Mouse (Mus musculus) gastrocnemius, adult 2 months (tissue): Measurements from ENCODE around the gene Gtf3a. TPM values are rescaled to one million over a fixed set of nuclear protein-coding genes. Genes with fewer than 3 reads are reported as not detected.
"Not testable (repeated sequence)": the region's sequence is repeated elsewhere in the genome, so short reads cannot be mapped to it uniquely, and the experiment has no call there.

Experiments used
- DNase-seq: peaks from one replicate; pipeline ENCODE4 v3.0.0; 2022
- H3K27ac ChIP-seq: fragments of 200-600 bp; 2 replicates; pipeline ENCODE4 v1.8.1; 2022; ENCODE audit warnings: mild to moderate bottlenecking
- H3K4me3 ChIP-seq: fragments of 200-600 bp; 2 replicates; pipeline ENCODE4 v1.8.1; 2022; ENCODE audit warnings: mild to moderate bottlenecking, moderate library complexity
- CTCF ChIP-seq: fragments of 200-600 bp; IDR thresholded peaks from 2 replicates; pipeline ENCODE4 v1.8.1; 2022; ENCODE audit warnings: antibody characterized with exemption, mild to moderate bottlenecking, moderate library complexity
- intact Hi-C: fragments of 180-260 bp; cut with DNase I; formaldehyde crosslinking; loops from one replicate; pipeline ENCODE4 v1.15.1; 2025
- long read RNA-seq, 2 experiments: library from polyadenylated mRNA; stranded (forward); transcript quantifications; one replicate each; pipeline ENCODE4 v2.0.0; 2021
- total RNA-seq, 2 experiments: library from RNA; stranded (reverse); gene quantifications; 2 replicates each; pipeline ENCODE4 v1.2.3; 2021

Gtf3a gene
- 10 to 100 TPM; 25.7 to 31.9 TPM for total RNA-seq
- long read RNA-seq, experiment 1, transcript Gtf3a-204 (9 exons, 1,298 nt), result major isoform, 34 of 38 reads
- long read RNA-seq, experiment 1, partial matches to known transcripts, result 0 of 38 reads
- long read RNA-seq, experiment 1, other reads (novel, unspliced or antisense), result 3 of 38 reads
- long read RNA-seq, experiment 2, transcript Gtf3a-204 (9 exons, 1,298 nt), result major isoform, 33 of 41 reads
- long read RNA-seq, experiment 2, partial matches to known transcripts, result 1 of 41 reads
- long read RNA-seq, experiment 2, other reads (novel, unspliced or antisense), result 4 of 41 reads

DNA sequence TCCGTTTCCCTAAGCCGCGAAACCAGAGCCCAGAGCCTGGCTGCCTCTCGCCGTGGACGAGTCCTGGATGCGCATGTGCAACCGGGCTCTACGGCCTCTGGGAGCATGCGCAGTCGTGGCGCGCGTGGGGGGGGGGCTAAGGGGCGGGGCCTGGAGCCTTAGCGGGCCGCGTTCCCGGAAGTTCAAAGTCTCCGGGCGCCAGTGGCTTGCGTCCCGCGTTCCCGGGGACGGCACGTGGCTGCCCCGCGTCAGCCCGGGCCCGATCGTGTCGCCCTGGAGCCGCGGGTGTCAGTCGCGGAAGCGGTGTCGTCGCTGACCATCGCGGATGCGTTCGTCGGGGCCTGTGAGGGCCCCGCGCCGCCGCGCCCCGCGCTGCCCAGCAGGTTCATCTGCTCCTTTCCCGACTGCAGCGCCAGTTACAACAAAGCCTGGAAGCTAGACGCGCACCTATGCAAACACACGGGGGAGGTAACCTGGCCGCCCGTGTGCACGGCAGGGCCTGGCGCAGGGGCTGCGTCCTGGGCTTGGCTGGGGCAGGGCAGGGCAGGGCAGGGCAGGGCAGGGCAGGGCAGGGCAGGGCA is at the start of gene Gtf3a:
Gene Gtf3a (plus strand): TSS at position 150 of the 581 bp plus-strand sequence.
- TF ChIP-seq CTCF, result no peak
- intact Hi-C loops, result loop anchor here (2.0 to 5.0 kb wide), 2 partner anchors 14 to 479 kb away; partner anchors contain the start of gene Mtif3
- peak; percentile 90 for DNase-seq
- Histone ChIP-seq H3K27ac (peak within 1 kb of the TSS; percentile 94), H3K4me3 (peak within 1 kb of the TSS; percentile 91)

- no peak overlapping the region for H3K4me3 ChIP-seq
- TF ChIP-seq CTCF, result no peak
- no peak overlapping the region for H3K27ac ChIP-seq
- no peak for DNase-seq
- intact Hi-C loops, result no loop called here
Measured at GRCm38 (mm10) chr5:146900331-146900730, 48.1 kb upstream of the Gtf3a start.

DNA sequence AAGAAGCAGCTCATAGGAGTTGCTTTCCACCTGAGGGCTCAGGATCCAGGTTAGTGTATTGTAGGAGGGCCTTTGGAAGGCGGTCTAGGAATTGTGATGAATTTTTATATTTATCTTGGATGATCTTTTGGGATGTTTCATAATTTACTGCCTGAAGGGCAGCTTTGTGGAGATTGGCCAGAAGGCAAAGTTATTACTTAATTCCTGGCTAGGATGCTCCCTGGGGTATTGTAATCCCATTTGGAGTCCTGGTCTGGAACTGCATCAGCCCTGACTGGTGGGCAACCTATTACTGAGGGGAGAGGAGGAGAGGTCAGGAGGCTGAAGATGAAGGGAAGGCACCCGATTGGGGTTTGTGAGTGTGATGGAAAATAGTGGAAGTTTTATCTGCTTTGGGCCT is 47.0 kb upstream of the Gtf3a start:
- Histone ChIP-seq H3K27ac (no peak overlapping the region), H3K4me3 (no peak overlapping the region)
- no peak for TF ChIP-seq CTCF
- DNase-seq, result no peak
- intact Hi-C loops, result no loop called here

DNA sequence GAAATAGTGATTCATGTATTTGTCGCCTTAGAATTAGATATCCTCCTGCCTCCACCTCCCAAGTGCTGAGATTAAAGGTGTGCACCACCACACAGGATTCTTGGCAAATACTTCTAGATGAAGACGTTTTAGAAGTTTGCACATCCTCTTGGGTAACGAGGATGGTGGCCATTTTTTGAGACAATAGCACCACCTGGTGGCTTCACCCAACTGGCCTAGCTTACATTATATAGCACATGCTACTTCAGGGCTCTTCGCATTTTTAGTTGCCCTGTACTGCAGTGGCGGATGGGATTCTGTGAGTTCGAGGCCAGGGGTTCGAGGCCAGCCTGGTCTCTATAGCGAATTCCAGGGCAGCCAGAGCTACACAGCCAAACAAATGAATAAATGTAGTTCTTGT is 44.1 kb upstream of the Gtf3a start:
- intact Hi-C loops, result loop anchor here (1.0 kb wide), 2 partner anchors 198 to 229 kb away; no protein-coding TSS in a partner anchor
- no peak overlapping the region for H3K4me3 ChIP-seq
- no peak overlapping the region for H3K27ac ChIP-seq
- DNase-seq, result peak; percentile 77
- TF ChIP-seq CTCF, result peak; percentile 80

GRCm38 (mm10) chr5:146905486-146906172 is 42.8 kb upstream of the Gtf3a start:
- no peak overlapping the region for H3K27ac ChIP-seq
- H3K4me3 ChIP-seq, result no peak overlapping the region
- peak; percentile 75 for DNase-seq
- intact Hi-C loops, result loop anchor here (2.0 kb wide), 1 partner anchor 417 kb away; the partner anchor contains the start of gene Urad
- peak; percentile 78 for TF ChIP-seq CTCF

DNA sequence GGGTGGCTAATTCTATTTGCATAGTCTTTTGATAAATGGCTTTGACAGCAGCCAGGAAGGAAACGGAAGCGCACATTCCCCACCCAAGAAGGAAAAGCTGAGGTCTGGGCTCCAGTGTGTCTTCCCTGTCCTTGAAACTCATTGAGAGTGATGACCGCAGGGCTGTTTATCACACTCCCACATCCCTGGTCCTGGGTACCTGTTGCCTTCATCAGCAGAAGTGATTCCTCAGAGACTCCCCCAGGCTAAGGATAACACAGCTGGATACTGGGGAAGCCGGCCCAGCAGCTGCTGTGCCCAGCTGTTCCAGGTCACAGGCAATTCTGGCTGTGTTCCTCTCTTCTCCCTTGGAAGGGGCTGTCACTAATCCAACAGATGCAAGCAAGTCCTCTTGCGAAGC is 40.9 kb upstream of the Gtf3a start:
- DNase-seq, result peak; percentile 27
- Histone ChIP-seq H3K4me3 (no peak overlapping the region), H3K27ac (no peak overlapping the region)
- no peak for TF ChIP-seq CTCF
- intact Hi-C loops, result loop anchor here (2.0 kb wide), 1 partner anchor 415 kb away; the partner anchor contains the start of gene Urad

DNA sequence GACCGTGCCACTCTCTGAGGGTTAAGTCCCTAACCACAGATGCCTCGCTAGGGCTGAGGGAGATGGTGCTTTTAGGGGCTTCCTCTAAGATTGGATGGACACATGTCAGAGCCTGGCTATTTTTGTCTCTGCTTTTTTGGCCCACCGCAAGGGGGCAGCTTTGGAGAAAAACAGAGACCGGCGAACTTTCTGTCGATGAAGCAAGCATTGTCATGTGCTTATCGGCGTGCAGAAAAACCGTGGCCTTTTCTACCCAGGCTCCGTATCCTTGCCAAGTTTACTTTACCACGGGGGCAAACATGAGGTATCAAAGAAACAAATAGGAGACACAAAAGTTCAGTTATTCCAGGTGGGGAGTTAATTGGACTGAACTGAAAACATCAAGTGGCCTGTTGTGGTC is 39.8 kb upstream of the Gtf3a start:
- intact Hi-C loops, result no loop called here
- no peak for DNase-seq
- no peak overlapping the region for H3K4me3 ChIP-seq
- H3K27ac ChIP-seq, result no peak overlapping the region
- TF ChIP-seq CTCF, result peak; percentile 28

DNA sequence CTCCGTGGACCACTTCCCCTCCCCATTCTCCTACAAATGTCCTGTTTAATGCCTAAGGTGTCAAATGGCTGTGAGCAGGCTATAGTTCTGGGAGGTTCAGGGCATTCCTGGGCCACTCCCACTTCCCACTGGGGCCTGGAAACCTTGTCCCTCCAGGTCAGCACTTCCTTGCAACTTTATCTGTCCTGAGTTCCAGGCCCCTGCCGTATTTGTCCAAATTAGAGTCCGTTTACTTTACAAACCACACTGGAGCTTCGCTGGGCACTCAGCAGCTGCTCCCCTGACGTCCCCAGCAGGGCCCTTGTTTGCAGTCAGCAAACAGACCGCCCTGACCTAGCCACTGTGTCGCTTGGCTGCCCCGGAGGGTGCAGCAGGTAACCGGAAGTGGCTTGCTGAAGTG is 36.3 kb upstream of the Gtf3a start:
- no peak overlapping the region for H3K4me3 ChIP-seq
- DNase-seq, result no peak
- no peak for TF ChIP-seq CTCF
- intact Hi-C loops, result no loop called here
- H3K27ac ChIP-seq, result no peak overlapping the region

DNA sequence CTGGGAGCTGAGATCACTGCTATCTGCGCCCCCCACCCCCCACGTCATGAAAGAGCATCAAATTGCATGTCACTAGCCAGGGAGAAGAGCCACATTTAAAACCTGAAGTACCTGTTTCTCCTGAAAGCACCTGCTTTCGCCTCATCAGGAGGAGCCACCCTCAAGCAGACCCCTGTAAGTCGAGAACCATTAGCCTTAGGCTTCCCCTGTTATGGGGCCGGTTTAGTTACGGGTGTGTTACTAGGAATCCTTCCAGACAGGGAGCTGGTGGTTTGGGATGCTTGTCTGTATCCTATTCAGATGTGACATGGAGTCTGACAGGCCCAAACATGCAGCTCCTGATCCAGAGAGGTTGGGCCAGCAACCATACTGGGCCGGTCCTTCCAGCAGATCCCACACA is 35.1 kb upstream of the Gtf3a start:
- intact Hi-C loops, result no loop called here
- no peak overlapping the region for H3K4me3 ChIP-seq
- TF ChIP-seq CTCF, result no peak

DNA sequence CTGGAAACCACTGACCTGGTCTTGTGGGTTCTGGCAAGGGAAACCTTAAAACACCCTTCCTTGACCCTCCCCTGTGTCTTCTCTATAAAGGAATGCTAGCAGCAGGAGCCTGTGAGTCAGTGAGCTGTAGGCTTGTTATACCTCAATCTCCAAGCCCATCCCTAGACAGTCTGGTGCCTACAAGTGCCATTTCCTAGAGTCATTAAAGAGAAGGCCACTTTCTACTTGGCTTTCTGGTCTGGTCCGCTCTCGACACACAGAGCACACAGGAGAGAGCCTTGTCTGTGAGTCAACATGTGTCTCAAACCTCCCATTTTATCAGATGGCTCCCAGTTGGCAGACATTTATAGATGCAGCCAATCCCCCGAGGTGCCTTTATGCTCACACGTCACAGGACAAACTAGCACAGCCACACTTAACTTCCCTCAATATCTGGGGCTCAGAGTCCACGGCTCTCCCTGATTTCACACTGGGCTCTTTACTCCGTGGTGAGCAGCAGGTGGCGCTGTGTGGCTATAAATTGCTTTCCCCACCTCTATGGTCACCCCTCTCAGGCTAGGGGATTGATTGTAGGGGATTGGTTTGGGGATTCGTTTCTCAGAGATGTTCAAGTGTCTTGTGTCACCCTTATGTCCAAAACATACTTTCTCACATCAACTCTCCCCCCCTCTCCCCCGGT is 34.2 kb upstream of the Gtf3a start:
- Histone ChIP-seq H3K27ac (no peak overlapping the region), H3K4me3 (no peak overlapping the region)
- intact Hi-C loops, result loop anchor here (2.0 kb wide), 2 partner anchors 313 to 405 kb away; no protein-coding TSS in a partner anchor
- DNase-seq, result peak; percentile 62
- peak; percentile 78 for TF ChIP-seq CTCF

More for the DNA sequence above, 35.1 kb upstream of the Gtf3a start:
- H3K27ac ChIP-seq, result no peak overlapping the region
- DNase-seq, result no peak

DNA sequence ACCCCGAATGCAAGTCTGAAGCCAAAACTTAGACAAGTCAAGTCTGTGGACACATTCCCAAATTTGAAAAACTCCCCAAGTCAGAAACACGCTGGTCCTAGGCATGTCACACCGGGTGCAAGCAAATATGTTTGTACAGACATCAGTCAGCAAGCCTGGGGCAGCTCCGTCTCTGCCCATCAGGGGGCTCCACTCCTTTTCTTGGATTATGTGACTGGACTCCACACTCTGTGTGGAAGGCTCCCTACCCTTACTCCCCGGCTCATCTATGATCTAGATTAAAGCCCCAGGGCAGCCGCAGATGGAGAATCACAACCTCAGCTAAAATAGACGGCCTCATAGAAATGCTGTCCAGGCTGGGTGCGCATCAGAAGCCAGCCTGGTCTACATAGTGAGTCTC is 32.2 kb upstream of the Gtf3a start:
- DNase-seq, result no peak
- Histone ChIP-seq H3K27ac (no peak overlapping the region), H3K4me3 (no peak overlapping the region)
- intact Hi-C loops, result no loop called here
- TF ChIP-seq CTCF, result peak; percentile 31; the same call in 1 of the 2 replicates

- no peak overlapping the region for H3K4me3 ChIP-seq
- no peak overlapping the region for H3K27ac ChIP-seq
- no peak for DNase-seq
- intact Hi-C loops, result no loop called here
- TF ChIP-seq CTCF, result no peak
Measured at GRCm38 (mm10) chr5:146916806-146917205, 31.7 kb upstream of the Gtf3a start.

- DNase-seq, intact Hi-C loops, H3K4me3 ChIP-seq, H3K27ac ChIP-seq: not testable (repeated sequence)
Measured at GRCm38 (mm10) chr5:146917357-146917756, 31.1 kb upstream of the Gtf3a start.
